Mouse (Mus musculus) megakaryocyte, adult 5-6 weeks (primary cell): ENCODE data around the gene Agt. TPM values are rescaled to one million over a fixed set of nuclear protein-coding genes. Genes with fewer than 3 reads are reported as not detected.

Experiments
- ATAC-seq: 2 replicates; pipeline ENCODE4 v1.8.0; 2016; ENCODE audit warnings: mild to moderate bottlenecking, inconsistent platforms; ENCODE audit not compliant: poor library complexity, severe bottlenecking
- total RNA-seq, 2 experiments: library from RNA; stranded (forward) in 1 of 2; stranded (reverse) in 1 of 2; fragments of 153-499, 151-499 nt in 1 of 2; fragments of 221-1000, 200-1000 nt in 1 of 2; gene quantifications; 2 replicates each; pipeline versions ENCODE4 v1.2.3 to v1.2.4; 2015 to 2017

Agt gene
- total RNA-seq, 2 experiments from 2014 or later: 0.11 TPM; not detected in 1

GRCm38 (mm10) chr8:124556164-124556563 is 13.3 kb downstream of the Agt start:
- no peak for ATAC-seq

GRCm38 (mm10) chr8:124555113-124555750 is 14.3 kb downstream of the Agt start:
- no peak for ATAC-seq

- no peak for ATAC-seq
Observed at GRCm38 (mm10) chr8:124551011-124551661, 18.4 kb downstream of the Agt start.

GRCm38 (mm10) chr8:124548187-124548586 is 21.3 kb downstream of the Agt start:
- ATAC-seq: no peak

GRCm38 (mm10) chr8:124547269-124547668 is 22.2 kb downstream of the Agt start:
- no peak for ATAC-seq

- ATAC-seq: no peak
Observed at GRCm38 (mm10) chr8:124546815-124547214, 22.7 kb downstream of the Agt start.

- no peak for ATAC-seq
Observed at GRCm38 (mm10) chr8:124546371-124546770, 23.1 kb downstream of the Agt start.

GRCm38 (mm10) chr8:124543272-124543671 is 26.2 kb downstream of the Agt start:
- ATAC-seq: no peak

GRCm38 (mm10) chr8:124542001-124542400 is 27.5 kb downstream of the Agt start:
- no peak for ATAC-seq

GRCm38 (mm10) chr8:124540906-124541305 is 28.6 kb downstream of the Agt start:
- no peak for ATAC-seq

- ATAC-seq: no peak
Observed at GRCm38 (mm10) chr8:124535451-124535850, 34.1 kb downstream of the Agt start.

- ATAC-seq: no peak
Observed at GRCm38 (mm10) chr8:124532626-124533025, 36.9 kb downstream of the Agt start.

GRCm38 (mm10) chr8:124530996-124531395 is 38.5 kb downstream of the Agt start:
- no peak for ATAC-seq

- ATAC-seq: no peak
Observed at GRCm38 (mm10) chr8:124530556-124530955, 39.0 kb downstream of the Agt start.

- ATAC-seq: no peak
Observed at GRCm38 (mm10) chr8:124530076-124530475, 39.4 kb downstream of the Agt start.

- no peak for ATAC-seq
Observed at GRCm38 (mm10) chr8:124526261-124526660, 43.2 kb downstream of the Agt start.

- no peak for ATAC-seq
Observed at GRCm38 (mm10) chr8:124521946-124522345, 47.6 kb downstream of the Agt start.

GRCm38 (mm10) chr8:124520249-124521080 is 49.0 kb downstream of the Agt start, which contains the start of gene Cog2:
TSS of gene Cog2 (plus strand) at chr8:124520767.
- peak; percentile 99 for ATAC-seq

- no peak for ATAC-seq
Observed at GRCm38 (mm10) chr8:124517142-124517541, 52.4 kb downstream of the Agt start.

GRCm38 (mm10) chr8:124516525-124516924 is 53.0 kb downstream of the Agt start:
- ATAC-seq: no peak

- ATAC-seq: no peak
Observed at GRCm38 (mm10) chr8:124516039-124516438, 53.5 kb downstream of the Agt start.

GRCm38 (mm10) chr8:124509156-124509555 is 60.4 kb downstream of the Agt start:
- no peak for ATAC-seq
